Mouse (Mus musculus) heart, postnatal 0 days (tissue): ENCODE data around the gene Btnl4.

ENCODE experiments used
- CTCF ChIP-seq: IDR thresholded peaks from 2 replicates; pipeline ENCODE4 v1.5.1; 2016; ENCODE audit warnings: antibody characterized with exemption, control low read depth, low read depth
- EP300 ChIP-seq: IDR thresholded peaks from 2 replicates; pipeline ENCODE4 v1.6.1; 2016; ENCODE audit warnings: antibody characterized with exemption, low read depth

GRCm38 (mm10) chr17:34439795-34440194, 37.3 kb downstream of the Btnl4 start:
- TF ChIP-seq CTCF (peak; percentile 57), EP300 (no peak)
